Mouse (Mus musculus) thymus, adult 2 months (tissue): ENCODE data around the gene Sobp.

ENCODE experiments used
- CTCF ChIP-seq: fragments of 200-500 bp; IDR thresholded peaks from 2 replicates; pipeline ENCODE4 v1.5.1; 2012; ENCODE audit warnings: mild to moderate bottlenecking, control low read depth, low read length, moderate library complexity, borderline replicate concordance; ENCODE audit not compliant: control insufficient read depth, poor library complexity, insufficient read depth; ENCODE audit errors: extremely low read depth
- POLR2A ChIP-seq: fragments of 200-500 bp; IDR thresholded peaks from 2 replicates; pipeline ENCODE4 v1.6.1; 2012; ENCODE audit warnings: mild to moderate bottlenecking, low read length, control low read depth, moderate library complexity; ENCODE audit not compliant: control insufficient read depth, poor library complexity, insufficient read depth; ENCODE audit errors: extremely low read depth

DNA sequence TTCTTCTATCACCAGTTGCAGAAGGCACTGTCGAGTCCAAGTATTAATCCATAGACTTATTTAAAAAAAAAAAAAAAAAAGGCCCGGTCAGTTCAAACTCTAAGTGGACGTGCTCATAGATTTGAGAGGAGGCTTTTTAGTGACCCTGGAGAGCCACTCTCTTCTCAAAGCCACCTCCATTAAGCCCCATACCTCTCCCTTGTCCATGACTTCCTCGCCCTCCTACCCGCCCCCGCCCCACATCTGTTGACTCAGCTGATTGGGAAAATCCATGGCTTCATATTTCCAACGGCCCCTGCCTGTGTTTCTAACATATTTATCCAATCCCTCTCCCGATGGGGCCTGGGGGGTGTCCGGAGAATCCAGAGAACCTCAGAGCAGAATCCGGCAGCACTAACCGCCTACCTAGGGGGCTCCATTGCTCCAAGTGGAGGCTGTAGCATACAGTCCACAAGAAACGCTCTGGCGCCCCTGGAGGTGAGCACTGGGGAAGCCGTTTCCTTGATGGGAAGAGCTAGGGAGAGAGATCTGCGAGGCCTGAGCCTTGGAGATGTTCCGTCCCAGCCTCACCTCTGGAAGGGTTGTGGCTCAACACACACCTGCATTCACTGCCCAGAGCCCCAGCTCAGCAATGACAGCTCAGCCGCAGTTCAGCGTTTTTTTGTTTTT is 201.7 kb downstream of the Sobp start:
- TF ChIP-seq CTCF = peak; percentile 74
- TF ChIP-seq POLR2A = no peak
